ENCODE assay signal across 14 mouse cellular contexts in the genomic region with DNA sequence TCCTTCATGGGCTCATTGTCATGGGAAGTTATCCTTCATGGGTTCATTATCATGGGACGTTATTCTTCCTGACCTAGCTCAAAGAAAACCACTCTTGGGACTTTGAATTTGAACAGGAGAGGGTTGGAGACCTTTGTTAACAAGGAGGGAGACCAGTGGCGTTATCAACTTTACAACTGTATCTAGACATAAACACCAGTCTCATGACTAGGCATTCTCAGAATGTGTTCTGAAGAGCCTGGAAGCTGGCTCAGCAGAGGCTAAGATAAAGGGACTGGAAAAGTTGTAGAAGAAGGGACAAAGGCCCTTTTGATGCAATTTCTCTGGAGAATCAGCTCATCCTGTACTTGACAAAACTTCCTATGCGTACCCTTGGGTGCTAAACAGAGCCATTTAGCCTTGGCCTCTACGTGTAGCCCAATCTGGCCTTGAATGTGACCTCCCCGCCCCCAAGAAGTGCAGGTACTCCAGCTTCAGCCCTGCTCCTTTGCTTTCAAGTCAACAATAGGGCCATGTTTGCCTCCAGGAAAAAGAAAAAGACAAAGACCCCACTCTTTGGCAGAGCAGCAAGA.
"Had no signal": no experiment of that assay in that cellular context is flagged by ENCODE, and none has a peak within 500 bp of the region (broad histone marks: within the 10 kb centered on the region; RNA-seq: fewer than 3 reads in every experiment).

No protein-coding gene starts in this region.

- H3K4me2 ChIP-seq: limb, embryonic 12.5 days; midbrain, embryonic 12.5 days had no signal

- H3K27me3 ChIP-seq: limb, embryonic 12.5 days had no signal

- H3K36me3 ChIP-seq: limb, embryonic 12.5 days; midbrain, embryonic 12.5 days had no signal

- H3K9ac ChIP-seq: limb, embryonic 12.5 days; midbrain, embryonic 12.5 days had no signal

- H3K27ac ChIP-seq: layer of hippocampus, adult 2 months; limb, embryonic 12.5 days; midbrain, embryonic 12.5 days; stomach, postnatal 0 days had no signal

- ATAC-seq: inflammation-experienced regulatory T-cells, adult 6 months; lung, postnatal 0 days had no signal

- H3K4me1 ChIP-seq: limb, embryonic 12.5 days; midbrain, embryonic 12.5 days had no signal

- H3K9me3 ChIP-seq: limb, embryonic 12.5 days; midbrain, embryonic 12.5 days had no signal

- H3K4me3 ChIP-seq: layer of hippocampus, adult 2 months; limb, embryonic 12.5 days; midbrain, embryonic 12.5 days had no signal

- DNase-seq: kidney, adult 18-20 months; kidney, postnatal 10 days; kidney, postnatal 4 days; lung, adult 2 months; lung, postnatal 36 days; right cerebral cortex, postnatal 25 days; thymus, adult 2 months; thymus, postnatal 25 days had no signal
